Mouse (Mus musculus) embryonic facial prominence, embryonic 14.5 days (tissue): ENCODE measurements around the gene Sebox. TPM values are rescaled to one million over a fixed set of nuclear protein-coding genes. Genes with fewer than 3 reads are reported as not detected.

ENCODE experiments used
- ATAC-seq: fragments of 200-750 bp; cut with Nextera tagmentation; 2 replicates; pipeline ENCODE4 v1.8.0; 2017; ENCODE audit warnings: low read depth, moderate number of reproducible peaks, moderate TSS enrichment
- DNase-seq: peaks from one replicate; pipeline ENCODE4 v3.0.0-alpha.2; 2015; ENCODE audit warnings: low spot score
- H3K27ac ChIP-seq: fragments of 300-500 bp; sonication (generic); replicated peaks from 2 replicates; pipeline ENCODE4 v1.5.1; 2014; ENCODE audit warnings: low read depth, mild to moderate bottlenecking, low read length, moderate library complexity
- H3K27me3 ChIP-seq: fragments of 300-500 bp; sonication (generic); replicated peaks from 2 replicates; pipeline ENCODE4 v1.6.1; 2014; ENCODE audit warnings: low read length; ENCODE audit not compliant: control insufficient read depth, insufficient read depth
- H3K36me3 ChIP-seq: fragments of 300-500 bp; sonication (generic); 2 replicates; pipeline ENCODE4 v1.6.1; 2014; ENCODE audit warnings: low read length, mixed read lengths; ENCODE audit not compliant: control insufficient read depth, insufficient read depth
- H3K4me1 ChIP-seq: fragments of 300-500 bp; sonication (generic); 2 replicates; pipeline ENCODE4 v1.6.1; 2014; ENCODE audit warnings: antibody characterized with exemption, low read length; ENCODE audit not compliant: control insufficient read depth, insufficient read depth
- H3K4me2 ChIP-seq: fragments of 300-500 bp; sonication (generic); 2 replicates; pipeline ENCODE4 v1.6.1; 2014; ENCODE audit warnings: low read depth, mild to moderate bottlenecking, low read length, moderate library complexity, mixed read lengths
- H3K4me3 ChIP-seq: fragments of 300-500 bp; sonication (generic); 2 replicates; pipeline ENCODE4 v1.5.1; 2014; ENCODE audit warnings: low read depth, mild to moderate bottlenecking, low read length
- H3K9ac ChIP-seq: fragments of 300-500 bp; sonication (generic); 2 replicates; pipeline ENCODE4 v1.6.1; 2014; ENCODE audit warnings: low read depth, mild to moderate bottlenecking, low read length, moderate library complexity, mixed read lengths
- H3K9me3 ChIP-seq: fragments of 300-500 bp; sonication (generic); 2 replicates; pipeline ENCODE4 v1.6.1; 2016; ENCODE audit warnings: low read length; ENCODE audit not compliant: control insufficient read depth
- WGBS: fragments of 180-500 bp; shearing (Covaris S2); extraction: QIAGEN DNeasy Blood & Tissue Kit; methylation state at CpG from one replicate; pipeline ENCODE4 v1.1.7; 2014; 5-methylcytosine and 5-hydroxymethylcytosine counted together
- polyA plus RNA-seq: library from polyadenylated mRNA; unstranded; fragments of >200 nt; fragmentation: Nextera tagmentation; extraction: Ambion mirVana; gene quantifications from 2 replicates; pipeline ENCODE4 v1.2.1, GENCODE M21; 2014

The Sebox gene
- polyA plus RNA-seq, 1 experiment from 2014 or later: 0.17 TPM

GRCm38 (mm10) chr11:78501529-78501928 lies 1.7 kb upstream of the Sebox start:
- H3K4me3 ChIP-seq: no peak overlapping the region
- H3K4me1 ChIP-seq: peaks cover 12% of the 10 kb centered on the region; the same call in 1 of the 2 replicates
- 71% methylated on average over 20 of the region's 20 CpGs for WGBS
- H3K9ac ChIP-seq: no peak overlapping the region
- no peak overlapping the region for H3K27ac ChIP-seq
- H3K36me3 ChIP-seq: peaks cover 7% of the 10 kb centered on the region
- H3K4me2 ChIP-seq: no peak overlapping the region
- no peaks in the 10 kb centered on the region for H3K9me3 ChIP-seq
- peaks cover 19% of the 10 kb centered on the region for H3K27me3 ChIP-seq
- DNase-seq: no peak
- ATAC-seq: no peak

GRCm38 (mm10) chr11:78505430-78505829 lies 2.2 kb downstream of the Sebox start:
- no peaks in the 10 kb centered on the region for H3K4me1 ChIP-seq
- H3K27me3 ChIP-seq: 0 out of 2 replicates have a peak, but pooled peaks cover 3% of the 10 kb centered on the region
- H3K4me2 ChIP-seq: no peak overlapping the region
- no peaks in the 10 kb centered on the region for H3K9me3 ChIP-seq
- 74% methylated on average over 3 of the region's 3 CpGs for WGBS
- peak; percentile 57; the same call in 1 of the 2 replicates for ATAC-seq
- peaks cover 37% of the 10 kb centered on the region for H3K36me3 ChIP-seq
- no peak overlapping the region for H3K4me3 ChIP-seq
- no peak overlapping the region for H3K9ac ChIP-seq
- H3K27ac ChIP-seq: no peak overlapping the region
- DNase-seq: peak; percentile 39

- no peak overlapping the region for H3K4me2 ChIP-seq
- peaks cover 43% of the 10 kb centered on the region for H3K36me3 ChIP-seq
- H3K4me3 ChIP-seq: no peak overlapping the region
- DNase-seq: no peak
- H3K9me3 ChIP-seq: no peaks in the 10 kb centered on the region
- H3K9ac ChIP-seq: no peak overlapping the region
- no peak for ATAC-seq
- H3K4me1 ChIP-seq: peaks cover 11% of the 10 kb centered on the region
- H3K27ac ChIP-seq: no peak overlapping the region
- WGBS: 79% methylated on average over 5 of the region's 5 CpGs
- H3K27me3 ChIP-seq: no peaks in the 10 kb centered on the region
Observed at GRCm38 (mm10) chr11:78509148-78509547, 5.9 kb downstream of the Sebox start.

GRCm38 (mm10) chr11:78512025-78512957 lies 9.0 kb downstream of the Sebox start, which contains the start of the genes Tmem199 and Poldip2:
Gene Tmem199, minus strand, starts transcription at chr11:78512172.
Gene Poldip2, plus strand, starts transcription at chr11:78512193.
- H3K27ac ChIP-seq: peak within 1 kb of the TSS; percentile 82
- H3K4me3 ChIP-seq: peak within 1 kb of the TSS; percentile 99
- H3K9ac ChIP-seq: peak within 1 kb of the TSS; percentile 94
- peaks cover 11% of the 10 kb centered on the region for H3K4me1 ChIP-seq
- WGBS: 1% methylated on average over 25 of the region's 67 CpGs
- H3K36me3 ChIP-seq: peaks cover 51% of the 10 kb centered on the region
- DNase-seq (peak; percentile 98), ATAC-seq (peak; percentile 97)
- H3K4me2 ChIP-seq: peak within 1 kb of the TSS; percentile 88
- H3K27me3 ChIP-seq: no peaks in the 10 kb centered on the region
- H3K9me3 ChIP-seq: no peaks in the 10 kb centered on the region

- H3K4me3 ChIP-seq: peak overlapping the region; percentile 99
- no peaks in the 10 kb centered on the region for H3K27me3 ChIP-seq
- peak overlapping the region; percentile 88 for H3K4me2 ChIP-seq
- peaks cover 11% of the 10 kb centered on the region for H3K4me1 ChIP-seq
- no peaks in the 10 kb centered on the region for H3K9me3 ChIP-seq
- peaks cover 51% of the 10 kb centered on the region for H3K36me3 ChIP-seq
- DNase-seq (no peak), ATAC-seq (no peak)
- H3K9ac ChIP-seq: peak overlapping the region; percentile 94
- no peak overlapping the region for H3K27ac ChIP-seq
- 73% methylated on average over 3 of the region's 3 CpGs for WGBS
Observed at GRCm38 (mm10) chr11:78513106-78513790, 10.0 kb downstream of the Sebox start.

GRCm38 (mm10) chr11:78515549-78516325 lies 12.5 kb downstream of the Sebox start:
- no peak overlapping the region for H3K9ac ChIP-seq
- no peak overlapping the region for H3K4me3 ChIP-seq
- no peaks in the 10 kb centered on the region for H3K9me3 ChIP-seq
- peaks cover 11% of the 10 kb centered on the region for H3K4me1 ChIP-seq
- H3K27ac ChIP-seq: no peak overlapping the region
- peaks cover 63% of the 10 kb centered on the region for H3K36me3 ChIP-seq
- H3K4me2 ChIP-seq: no peak overlapping the region
- 57% methylated on average over 2 of the region's 2 CpGs for WGBS
- H3K27me3 ChIP-seq: no peaks in the 10 kb centered on the region
- DNase-seq (no peak), ATAC-seq (no peak)

- DNase-seq (no peak), ATAC-seq (no peak)
- Histone ChIP-seq H3K27me3 (no peaks in the 10 kb centered on the region), H3K4me1 (no peaks in the 10 kb centered on the region), H3K4me3 (no peak overlapping the region), H3K9me3 (no peaks in the 10 kb centered on the region), H3K4me2 (no peak overlapping the region), H3K9ac (no peak overlapping the region), H3K27ac (no peak overlapping the region), H3K36me3 (peaks cover 91% of the 10 kb centered on the region)
- 87% methylated on average over 10 of the region's 10 CpGs for WGBS
Observed at GRCm38 (mm10) chr11:78518931-78519330, 15.7 kb downstream of the Sebox start.

- H3K9ac ChIP-seq: no peak overlapping the region
- no peak overlapping the region for H3K4me2 ChIP-seq
- no peak for DNase-seq
- no peaks in the 10 kb centered on the region for H3K4me1 ChIP-seq
- H3K9me3 ChIP-seq: no peaks in the 10 kb centered on the region
- WGBS: 92% methylated on average over 3 of the region's 3 CpGs
- no peak overlapping the region for H3K4me3 ChIP-seq
- no peaks in the 10 kb centered on the region for H3K27me3 ChIP-seq
- no peak overlapping the region for H3K27ac ChIP-seq
- H3K36me3 ChIP-seq: peaks cover 96% of the 10 kb centered on the region
- no peak for ATAC-seq
Observed at GRCm38 (mm10) chr11:78521880-78522279, 18.6 kb downstream of the Sebox start.
